Mouse (Mus musculus): ENCODE results near the gene Dzip3.

GRCm38 (mm10) chr16:48890733-48891132, 103.2 kb downstream of the Dzip3 start:
- TF ChIP-seq POLR2A (IDR thresholded peaks at IDR 0.05; ENCODE audit: borderline replicate concordance, low read depth, low read length) (no peak), CTCF (IDR thresholded peaks at IDR 0.05; ENCODE audit: low read depth, low read length) (no peak)

Data from bone marrow macrophage, adult 2 months (primary cell).